Mouse (Mus musculus) lung, postnatal 0 days (tissue): ENCODE results near the gene Glp2r.
A peak's percentile ranks its signal among the peaks of the same experiment; 100 is the strongest.

Experiments used
- CTCF ChIP-seq: IDR thresholded peaks from 2 replicates; pipeline ENCODE4 v1.5.1; 2016; ENCODE audit warnings: antibody characterized with exemption, mild to moderate bottlenecking
- EP300 ChIP-seq: IDR thresholded peaks from 2 replicates; pipeline ENCODE4 v1.6.1; 2016; ENCODE audit warnings: antibody characterized with exemption, mild to moderate bottlenecking, control low read depth

GRCm38 (mm10) chr11:67741569-67741968 lies 29.4 kb downstream of the Glp2r start:
- peak; percentile 22; the same call in 1 of the 2 replicates for TF ChIP-seq CTCF
- TF ChIP-seq EP300: no peak
